Mouse (Mus musculus) liver, postnatal 0 days (tissue): Measurements from ENCODE around the gene Gper1. TPM values are rescaled to one million over a fixed set of nuclear protein-coding genes. Genes with fewer than 3 reads are reported as not detected.
A peak's percentile ranks its signal among the peaks of the same experiment; 100 is the strongest.

Source experiments
- ATAC-seq: fragments of 200-750 bp; cut with Nextera tagmentation; 2 replicates; pipeline ENCODE4 v1.8.0; 2017; ENCODE audit warnings: mild to moderate bottlenecking, moderate library complexity
- DNase-seq: peaks from one replicate; pipeline ENCODE4 v3.0.0-alpha.2; 2016
- H3K27ac ChIP-seq: fragments of 300-500 bp; sonication (generic); 2 replicates; pipeline ENCODE4 v1.5.1; 2014; ENCODE audit warnings: antibody characterized with exemption, moderate library complexity, mild to moderate bottlenecking, low read depth
- H3K27me3 ChIP-seq: fragments of 300-500 bp; sonication (generic); 2 replicates; pipeline ENCODE4 v1.6.1; 2014; ENCODE audit warnings: low read length, control low read depth, mixed read lengths; ENCODE audit not compliant: insufficient read depth
- H3K36me3 ChIP-seq: fragments of 300-500 bp; sonication (generic); replicated peaks from 2 replicates; pipeline ENCODE4 v1.6.1; 2014; ENCODE audit warnings: mild to moderate bottlenecking, control low read depth, low read length, moderate library complexity, mixed read lengths; ENCODE audit not compliant: insufficient read depth
- H3K4me1 ChIP-seq: fragments of 300-500 bp; sonication (generic); 2 replicates; pipeline ENCODE4 v1.6.1; 2014; ENCODE audit warnings: antibody characterized with exemption, mild to moderate bottlenecking, control low read depth; ENCODE audit not compliant: insufficient read depth
- H3K4me2 ChIP-seq: fragments of 300-500 bp; sonication (generic); 2 replicates; pipeline ENCODE4 v1.6.1; 2014; ENCODE audit warnings: low read depth, mild to moderate bottlenecking, low read length, moderate library complexity, mixed read lengths
- H3K4me3 ChIP-seq: fragments of 300-500 bp; sonication (generic); 2 replicates; pipeline ENCODE4 v1.5.1; 2014; ENCODE audit warnings: low read depth, low read length
- H3K9ac ChIP-seq: fragments of 300-500 bp; sonication (generic); replicated peaks from 2 replicates; pipeline ENCODE4 v1.6.1; 2014; ENCODE audit warnings: mild to moderate bottlenecking, moderate library complexity
- H3K9me3 ChIP-seq: fragments of 300-500 bp; sonication (generic); 2 replicates; pipeline ENCODE4 v1.6.1; 2016; ENCODE audit warnings: mild to moderate bottlenecking, control low read depth, low read length, mixed read lengths
- CTCF ChIP-seq: sonication (generic); IDR thresholded peaks from 2 replicates; pipeline ENCODE4 v1.5.1; 2016; ENCODE audit warnings: antibody characterized with exemption, low read depth
- EP300 ChIP-seq: IDR thresholded peaks from 2 replicates; pipeline ENCODE4 v1.6.1; 2016; ENCODE audit warnings: antibody characterized with exemption, low read depth, mild to moderate bottlenecking
- WGBS: fragments of 180-500 bp; shearing (Covaris S2); extraction: QIAGEN DNeasy Blood & Tissue Kit; methylation state at CpG from one replicate; pipeline ENCODE4 v1.1.7; 2014; ENCODE audit not compliant: insufficient replicate concordance; 5-methylcytosine and 5-hydroxymethylcytosine counted together
- polyA plus RNA-seq: library from polyadenylated mRNA; unstranded; fragments of >200 nt; fragmentation: Nextera tagmentation; extraction: Ambion mirVana; gene quantifications from 2 replicates; pipeline ENCODE4 v1.2.1, GENCODE M21; 2015

The Gper1 gene
- polyA plus RNA-seq, 1 experiment from 2014 or later, result 0.09 TPM

- Histone ChIP-seq H3K4me3 (no peak overlapping the region), H3K4me2 (no peak overlapping the region), H3K27me3 (no peaks in the 10 kb centered on the region), H3K27ac (no peak overlapping the region), H3K4me1 (peaks cover 47% of the 10 kb centered on the region), H3K9ac (no peak overlapping the region), H3K36me3 (peaks cover 44% of the 10 kb centered on the region), H3K9me3 (no peaks in the 10 kb centered on the region)
- ATAC-seq (no peak), DNase-seq (no peak)
- TF ChIP-seq CTCF (no peak), EP300 (no peak)
- WGBS, result 91% methylated on average over 16 of the region's 16 CpGs
Measured at GRCm38 (mm10) chr5:139393197-139393588, 29.8 kb upstream of the Gper1 start.

GRCm38 (mm10) chr5:139394399-139394798 is 28.6 kb upstream of the Gper1 start:
- Histone ChIP-seq H3K36me3 (peaks cover 42% of the 10 kb centered on the region), H3K4me1 (peaks cover 43% of the 10 kb centered on the region), H3K9me3 (no peaks in the 10 kb centered on the region), H3K4me3 (no peak overlapping the region), H3K9ac (no peak overlapping the region), H3K4me2 (peak overlapping the region; percentile 13; the same call in 1 of the 2 replicates), H3K27ac (peak overlapping the region; percentile 9; the same call in 1 of the 2 replicates), H3K27me3 (no peaks in the 10 kb centered on the region)
- 49% methylated on average over 7 of the region's 7 CpGs for WGBS
- ATAC-seq (no peak), DNase-seq (no peak)
- no peak for TF ChIP-seq CTCF
- no peak for TF ChIP-seq EP300

- Histone ChIP-seq H3K36me3 (peaks cover 42% of the 10 kb centered on the region), H3K4me2 (no peak overlapping the region), H3K4me1 (peaks cover 37% of the 10 kb centered on the region), H3K9me3 (no peaks in the 10 kb centered on the region), H3K9ac (no peak overlapping the region), H3K4me3 (no peak overlapping the region), H3K27me3 (no peaks in the 10 kb centered on the region), H3K27ac (no peak overlapping the region)
- TF ChIP-seq CTCF (no peak), EP300 (no peak)
- DNase-seq (no peak), ATAC-seq (no peak)
- WGBS, result 85% methylated on average over 4 of the region's 4 CpGs
Measured at GRCm38 (mm10) chr5:139395528-139395927, 27.4 kb upstream of the Gper1 start.

GRCm38 (mm10) chr5:139397359-139397916 is 25.5 kb upstream of the Gper1 start:
- Histone ChIP-seq H3K4me1 (peaks cover 27% of the 10 kb centered on the region), H3K27ac (0 out of 2 replicates have a peak overlapping the region, but pooled peaks have one; percentile 17), H3K27me3 (no peaks in the 10 kb centered on the region), H3K4me2 (no peak overlapping the region), H3K4me3 (no peak overlapping the region), H3K36me3 (peaks cover 29% of the 10 kb centered on the region), H3K9ac (no peak overlapping the region), H3K9me3 (no peaks in the 10 kb centered on the region)
- WGBS, result 78% methylated on average over 4 of the region's 4 CpGs
- DNase-seq, result no peak
- TF ChIP-seq EP300 (no peak), CTCF (no peak)
- ATAC-seq, result peak; percentile 1; the same call in 1 of the 2 replicates

- Histone ChIP-seq H3K36me3 (peaks cover 22% of the 10 kb centered on the region), H3K27ac (peak overlapping the region; percentile 17; the same call in 1 of the 2 replicates), H3K9ac (0 out of 2 replicates have a peak overlapping the region, but pooled peaks have one; percentile 12), H3K9me3 (no peaks in the 10 kb centered on the region), H3K4me3 (no peak overlapping the region), H3K4me2 (peak overlapping the region; percentile 47), H3K4me1 (peaks cover 29% of the 10 kb centered on the region), H3K27me3 (no peaks in the 10 kb centered on the region)
- DNase-seq (peak; percentile 96), ATAC-seq (peak; percentile 86)
- 29% methylated on average over 5 of the region's 5 CpGs for WGBS
- peak; percentile 68; the same call in 1 of the 2 replicates for TF ChIP-seq EP300
- TF ChIP-seq CTCF, result peak; percentile 97
Measured at GRCm38 (mm10) chr5:139397959-139398753, 24.8 kb upstream of the Gper1 start.

DNA sequence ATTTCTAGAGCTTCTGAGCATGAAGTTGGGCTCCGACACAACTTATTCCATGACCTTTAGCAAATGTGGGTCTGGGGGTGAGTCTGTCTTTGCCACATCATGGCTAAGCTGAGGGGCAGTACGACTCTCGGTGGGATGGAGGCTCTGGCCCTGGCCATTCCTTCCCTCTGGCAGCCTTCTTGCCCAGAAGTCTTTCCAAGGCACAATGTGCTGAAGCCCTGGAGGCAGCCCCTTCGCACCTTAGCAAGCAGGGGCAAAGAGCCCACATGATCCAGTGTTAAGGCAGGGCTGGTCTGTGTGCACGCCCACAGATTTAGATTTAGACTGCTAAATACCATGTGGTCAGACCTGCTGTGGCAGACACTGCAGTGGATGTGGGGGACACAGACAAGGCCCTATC is 24.2 kb upstream of the Gper1 start:
- no peak overlapping the region for H3K27ac ChIP-seq
- no peak; the same call in 1 of the 2 replicates for TF ChIP-seq EP300
- TF ChIP-seq CTCF, result no peak
- H3K27me3 ChIP-seq, result no peaks in the 10 kb centered on the region
- no peak for ATAC-seq
- no peak overlapping the region for H3K4me3 ChIP-seq
- H3K36me3 ChIP-seq, result peaks cover 16% of the 10 kb centered on the region
- H3K4me2 ChIP-seq, result peak overlapping the region; percentile 47
- peaks cover 30% of the 10 kb centered on the region for H3K4me1 ChIP-seq
- H3K9ac ChIP-seq, result 0 out of 2 replicates have a peak overlapping the region, but pooled peaks have one; percentile 12
- no peaks in the 10 kb centered on the region for H3K9me3 ChIP-seq
- WGBS, result 76% methylated on average over 5 of the region's 5 CpGs
- no peak for DNase-seq
